Mouse (Mus musculus): ENCODE measurements around the gene Atp8b5.

Atp8b5 gene

GRCm38 (mm10) chr4:43327118-43327517 lies 60.2 kb downstream of the Atp8b5 start:
- no peak for DNase-seq

GRCm38 (mm10) chr4:43334771-43335170 lies 67.8 kb downstream of the Atp8b5 start:
- DNase-seq = no peak

- no peak for DNase-seq
These were observed 69.2 kb downstream of the Atp8b5 start for GRCm38 (mm10) chr4:43336176-43336575.

- DNase-seq = no peak
These were observed 73.3 kb downstream of the Atp8b5 start for GRCm38 (mm10) chr4:43340096-43340804.

- no peak for DNase-seq
These were observed 74.4 kb downstream of the Atp8b5 start for GRCm38 (mm10) chr4:43341276-43341891.

- DNase-seq = no peak
These were observed 75.5 kb downstream of the Atp8b5 start for GRCm38 (mm10) chr4:43342443-43342842.

- DNase-seq = no peak
These were observed 78.0 kb downstream of the Atp8b5 start for GRCm38 (mm10) chr4:43344932-43345331.

- DNase-seq = no peak
These were observed 82.2 kb downstream of the Atp8b5 start for GRCm38 (mm10) chr4:43349206-43349605.

- no peak for DNase-seq
These were observed 83.1 kb downstream of the Atp8b5 start for GRCm38 (mm10) chr4:43350038-43350560.

GRCm38 (mm10) chr4:43353662-43354061 lies 86.7 kb downstream of the Atp8b5 start:
- DNase-seq = no peak

- DNase-seq = no peak
These were observed 98.1 kb downstream of the Atp8b5 start for GRCm38 (mm10) chr4:43364914-43365560.

GRCm38 (mm10) chr4:43367295-43367694 lies 100.3 kb downstream of the Atp8b5 start:
- DNase-seq = no peak

GRCm38 (mm10) chr4:43367787-43368186 lies 100.8 kb downstream of the Atp8b5 start:
- no peak for DNase-seq

- no peak for DNase-seq
These were observed 104.4 kb downstream of the Atp8b5 start for GRCm38 (mm10) chr4:43371406-43371805.

- no peak for DNase-seq
These were observed 105.2 kb downstream of the Atp8b5 start for GRCm38 (mm10) chr4:43372155-43372554.

GRCm38 (mm10) chr4:43374266-43374665 lies 107.3 kb downstream of the Atp8b5 start:
- DNase-seq = no peak

- no peak for DNase-seq
These were observed 112.6 kb downstream of the Atp8b5 start for GRCm38 (mm10) chr4:43379601-43380000.

- no peak for DNase-seq
These were observed 114.0 kb downstream of the Atp8b5 start for GRCm38 (mm10) chr4:43380951-43381350.

GRCm38 (mm10) chr4:43381408-43382154 lies 114.6 kb downstream of the Atp8b5 start, which contains the start of gene Rusc2:
Gene Rusc2, plus strand, starts transcription at chr4:43381979.
- peak; percentile 84 for DNase-seq

- no peak for DNase-seq
These were observed 115.4 kb downstream of the Atp8b5 start for GRCm38 (mm10) chr4:43382155-43383020.

GRCm38 (mm10) chr4:43383246-43384082 lies 116.5 kb downstream of the Atp8b5 start:
- no peak for DNase-seq
